Comparison of ENCODE assay signal across 10 mouse cellular contexts in the genomic region with DNA sequence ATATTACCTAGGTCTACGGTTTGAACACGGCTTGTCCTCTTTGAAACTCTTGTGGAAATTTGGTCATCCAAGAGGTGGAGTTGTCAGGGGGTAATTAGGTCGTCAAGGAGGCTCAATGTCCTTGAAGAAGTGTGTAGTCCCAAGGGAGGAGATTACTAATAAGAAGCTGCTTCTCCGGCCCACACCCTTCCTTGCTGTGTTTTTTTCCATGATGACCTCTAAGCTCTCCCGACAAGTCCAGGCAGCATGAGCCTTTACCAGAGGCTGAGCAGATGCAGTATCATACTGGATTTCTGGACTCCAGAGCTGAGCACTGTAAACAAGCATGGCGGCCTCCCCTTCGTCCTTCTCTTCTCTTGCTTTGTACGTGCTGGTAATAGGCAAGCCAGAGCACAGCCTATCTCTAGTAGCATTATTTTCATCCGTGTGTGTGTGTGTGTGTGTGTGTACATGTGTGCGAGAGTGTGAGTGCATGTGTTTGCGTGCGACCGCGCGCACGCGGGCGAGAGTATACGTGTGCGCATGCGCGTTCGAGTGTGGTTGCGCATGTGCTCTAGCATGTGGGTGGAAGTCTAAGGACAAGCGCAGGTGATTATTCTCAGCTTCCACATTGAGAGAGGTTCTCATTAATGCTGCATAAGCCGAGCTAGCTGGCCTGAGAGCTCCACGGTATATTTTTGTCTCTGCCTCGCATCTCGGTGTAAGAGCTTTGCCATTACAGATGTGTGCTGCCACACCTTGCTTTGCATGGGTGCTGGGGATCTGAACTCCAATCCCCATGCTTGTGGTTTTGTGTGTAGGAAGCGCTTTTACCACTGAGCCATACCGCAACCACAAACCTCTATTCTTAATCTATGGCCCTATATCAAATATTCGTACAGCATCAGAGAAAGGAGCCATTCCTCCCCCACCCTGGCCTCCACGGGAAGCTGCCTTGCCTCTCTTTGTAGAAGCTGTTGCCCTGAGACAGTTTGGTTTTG. TPM values are rescaled to one million over a fixed set of nuclear protein-coding genes. Genes with fewer than 3 reads are reported as not detected.
DNase-seq lines count a peak whose midpoint lies in the region; ATAC-seq and TF ChIP-seq lines count a peak whose summit lies in the region.
"Had no signal": no experiment of that assay in that cellular context is flagged by ENCODE, and none has a peak within 500 bp of the region (broad histone marks: within the 10 kb centered on the region; RNA-seq: fewer than 3 reads in every experiment).

No protein-coding gene starts in this region.

- H3K27ac ChIP-seq in kidney, embryonic 15.5 days, result peak overlapping the region; percentile 80
- 0 out of 2 replicates have a peak overlapping the region, but pooled peaks have one; percentile 28 for H3K27ac ChIP-seq in embryonic facial prominence, embryonic 15.5 days (replicated peaks)
- H3K27ac ChIP-seq: left cerebral cortex, adult 2 months had no signal

- H3K4me1 ChIP-seq in kidney, embryonic 15.5 days, result peaks cover 55% of the 10 kb centered on the region
- peaks cover 66% of the 10 kb centered on the region for H3K4me1 ChIP-seq in E14TG2a.4 (replicated peaks; ENCODE audit: low read depth, low read length)
- H3K4me1 ChIP-seq in embryonic facial prominence, embryonic 15.5 days, result peaks cover 51% of the 10 kb centered on the region

- H3K4me2 ChIP-seq in kidney, embryonic 15.5 days, result peak overlapping the region; percentile 28; the same call in 1 of the 2 replicates
- no peak overlapping the region; the same call in 1 of the 2 replicates for H3K4me2 ChIP-seq in embryonic facial prominence, embryonic 15.5 days (replicated peaks)

- H3K27me3 ChIP-seq in kidney, embryonic 15.5 days, result no peaks in the 10 kb centered on the region
- H3K27me3 ChIP-seq in E14TG2a.4 (ENCODE audit: insufficient read depth, low read length), result peaks cover 12% of the 10 kb centered on the region
- no peaks in the 10 kb centered on the region for H3K27me3 ChIP-seq in embryonic facial prominence, embryonic 15.5 days

- H3K9ac ChIP-seq in kidney, embryonic 15.5 days, result no peak overlapping the region
- H3K9ac ChIP-seq in embryonic facial prominence, embryonic 15.5 days, result no peak overlapping the region

- TF ChIP-seq CTCF in E14TG2a.4 (conservative IDR thresholded peaks at IDR 0.05; ENCODE audit: low read length), result no peak

- no peaks in the 10 kb centered on the region for H3K9me3 ChIP-seq in kidney, embryonic 15.5 days (replicated peaks)
- no peaks in the 10 kb centered on the region for H3K9me3 ChIP-seq in E14TG2a.4 (ENCODE audit: low read length)
- no peaks in the 10 kb centered on the region for H3K9me3 ChIP-seq in embryonic facial prominence, embryonic 15.5 days (replicated peaks)

- no peaks in the 10 kb centered on the region for H3K36me3 ChIP-seq in kidney, embryonic 15.5 days
- H3K36me3 ChIP-seq in E14TG2a.4 (ENCODE audit: insufficient read depth, low read length), result no peaks in the 10 kb centered on the region
- H3K36me3 ChIP-seq in embryonic facial prominence, embryonic 15.5 days, result no peaks in the 10 kb centered on the region

- no peak for DNase-seq in kidney, postnatal 4 days
- DNase-seq in skeletal muscle tissue, adult 2 months (ENCODE audit: low read depth, low spot score), result peak; percentile 51
- DNase-seq in ovary, postnatal 10 days (ENCODE audit: low spot score), result no peak
- DNase-seq in ovary, postnatal 36 days (ENCODE audit: low spot score), result no peak
- no peak for DNase-seq in embryo, embryonic 9.5 days (ENCODE audit: extremely low spot score)

- no peak for ATAC-seq in kidney, embryonic 15.5 days (replicated peaks; ENCODE audit: low FRiP score)
- ATAC-seq in embryonic facial prominence, embryonic 15.5 days (ENCODE audit: insufficient number of reproducible peaks, low FRiP score, low TSS enrichment, low read depth), result no peak
- ATAC-seq: lung, postnatal 0 days had no signal

- WGBS in kidney, embryonic 15.5 days, result 79% methylated on average over 33 of the region's 33 CpGs
- 73% methylated on average over 33 of the region's 33 CpGs for WGBS in embryonic facial prominence, embryonic 15.5 days

- no peak overlapping the region for H3K4me3 ChIP-seq in kidney, embryonic 15.5 days (replicated peaks)
- peak overlapping the region; percentile 55 for H3K4me3 ChIP-seq in E14TG2a.4 (replicated peaks; ENCODE audit: low read length)
- H3K4me3 ChIP-seq in embryonic facial prominence, embryonic 15.5 days (replicated peaks), result no peak overlapping the region
- H3K4me3 ChIP-seq: left cerebral cortex, adult 2 months had no signal

RNA-seq across cellular contexts. Expression of a gene that starts 12.5 kb away (rescaled TPM):
- 35.1 and 36.5 TPM in 2 replicates for polyA plus RNA-seq in kidney, embryonic 15.5 days (2015; fragmentation: Nextera tagmentation; extraction: Ambion mirVana)
- polyA plus RNA-seq in embryonic facial prominence, embryonic 15.5 days (2015; fragmentation: Nextera tagmentation; extraction: Ambion mirVana), result 26.5 and 27.2 TPM in 2 replicates

RNA-seq across cellular contexts. Expression of a gene that starts 32.4 kb away (rescaled TPM):
- 1,865 and 1,947 TPM in 2 replicates for polyA plus RNA-seq in kidney, embryonic 15.5 days (2015; fragmentation: Nextera tagmentation; extraction: Ambion mirVana)
- polyA plus RNA-seq in embryonic facial prominence, embryonic 15.5 days (2015; fragmentation: Nextera tagmentation; extraction: Ambion mirVana), result 1,331 and 1,435 TPM in 2 replicates
